In the genomic region with DNA sequence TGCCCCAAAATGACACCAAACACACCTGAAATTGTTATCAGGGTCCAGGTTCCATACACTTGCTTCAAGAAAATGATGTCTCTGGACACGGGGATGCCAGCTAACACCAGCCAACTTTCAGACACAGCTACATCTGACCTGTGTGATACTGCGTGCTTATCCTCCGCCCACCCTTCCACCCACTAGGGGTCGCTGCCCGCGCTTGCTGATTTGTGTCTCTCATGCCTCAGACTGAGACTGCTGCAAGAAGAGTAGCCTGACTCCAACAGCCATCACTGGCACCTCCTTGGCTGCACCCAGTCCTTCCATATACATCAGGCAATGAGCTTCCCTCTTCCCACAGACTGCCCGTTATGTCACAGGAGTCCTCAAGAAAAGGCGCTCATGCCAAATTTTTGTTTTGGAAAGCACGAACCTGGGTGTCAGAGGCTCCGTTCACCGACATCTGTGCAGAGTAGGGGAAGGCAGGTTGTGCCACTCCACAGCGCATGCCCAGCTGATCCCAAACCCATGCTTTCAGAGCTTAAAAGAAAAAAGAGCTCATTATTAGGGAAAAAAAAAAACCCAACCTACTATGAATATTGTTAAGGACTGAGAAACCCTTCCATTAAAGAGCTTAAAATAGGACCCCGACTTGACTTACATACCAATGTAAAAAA, we compare ENCODE assay signal across 9 mouse cellular contexts. TPM values are rescaled to one million over a fixed set of nuclear protein-coding genes. Genes with fewer than 3 reads are reported as not detected.
DNase-seq lines count a peak whose midpoint lies in the region; ATAC-seq and TF ChIP-seq lines count a peak whose summit lies in the region.
"Had no signal": no experiment of that assay in that cellular context is flagged by ENCODE, and none has a peak within 500 bp of the region (broad histone marks: within the 10 kb centered on the region; RNA-seq: fewer than 3 reads in every experiment).

No protein-coding gene starts in this region.

- WGBS in lung, postnatal 0 days = 35% methylated on average over 13 of the region's 13 CpGs

- in situ Hi-C loops in ES-E14 (cut with MboI; ENCODE audit: low sequenced_read_pairs in 2 of 2, unreplicated experiment in 2 of 2) = loop anchor here in 1 of 2 experiments (25.0 kb wide), 1 partner anchor 891 kb away; no protein-coding TSS in a partner anchor

- H3K9me3 ChIP-seq in ES-E14 (ENCODE audit: control insufficient read depth, insufficient read depth, low read depth, low read length) = no peaks in the 10 kb centered on the region
- H3K9me3 ChIP-seq in lung, postnatal 0 days (ENCODE audit: low read length) = no peaks in the 10 kb centered on the region
- H3K9me3 ChIP-seq: heart, embryonic 15.5 days had no signal

- ATAC-seq in lung, postnatal 0 days = no peak
- ATAC-seq in megakaryocyte-erythroid progenitor cell, adult 5-6 weeks (replicated peaks; ENCODE audit: low FRiP score, low TSS enrichment, poor library complexity, severe bottlenecking) = no peak

- no peak overlapping the region for H3K27ac ChIP-seq in ES-E14 (ENCODE audit: insufficient read depth, low read depth, low read length, poor library complexity, severe bottlenecking)
- no peak overlapping the region for H3K27ac ChIP-seq in lung, postnatal 0 days (ENCODE audit: low read length)
- H3K27ac ChIP-seq: heart, embryonic 15.5 days had no signal

- no peaks in the 10 kb centered on the region for H3K4me1 ChIP-seq in ES-E14 (ENCODE audit: control insufficient read depth in 2 of 2, insufficient read depth in 2 of 2, low read length in 2 of 2, poor library complexity in 1 of 2)
- H3K4me1 ChIP-seq in lung, postnatal 0 days (ENCODE audit: insufficient read depth, low read depth, low read length) = no peaks in the 10 kb centered on the region
- H3K4me1 ChIP-seq: heart, embryonic 15.5 days had no signal

- TF ChIP-seq EP300 in lung, postnatal 0 days (IDR thresholded peaks at IDR 0.05) = no peak

- peak; percentile 73 for TF ChIP-seq CTCF in lung, postnatal 0 days (IDR thresholded peaks at IDR 0.05)

- H3K36me3 ChIP-seq in ES-E14 (ENCODE audit: control insufficient read depth, insufficient read depth, low read length, poor library complexity, severe bottlenecking) = no peaks in the 10 kb centered on the region
- H3K36me3 ChIP-seq in lung, postnatal 0 days (ENCODE audit: insufficient read depth, low read length) = no peaks in the 10 kb centered on the region
- H3K36me3 ChIP-seq: heart, embryonic 15.5 days had no signal

- H3K27me3 ChIP-seq in lung, postnatal 0 days (replicated peaks; ENCODE audit: insufficient read depth, low read length) = no peaks in the 10 kb centered on the region
- H3K27me3 ChIP-seq: heart, embryonic 15.5 days had no signal

- H3K4me3 ChIP-seq in ES-E14 (ENCODE audit: insufficient read depth in 1 of 2, low read depth in 1 of 2, low read length in 2 of 2, poor library complexity in 1 of 2, severe bottlenecking in 1 of 2) = no peak overlapping the region
- no peak overlapping the region for H3K4me3 ChIP-seq in lung, postnatal 0 days (ENCODE audit: low read depth, low read length)
- H3K4me3 ChIP-seq: heart, embryonic 15.5 days had no signal

- no peak overlapping the region for H3K4me2 ChIP-seq in lung, postnatal 0 days (replicated peaks; ENCODE audit: low read depth, low read length)
- H3K4me2 ChIP-seq: heart, embryonic 15.5 days had no signal

- H3K9ac ChIP-seq in ES-E14 (ENCODE audit: insufficient read depth, low read depth, low read length, poor library complexity, severe bottlenecking) = no peak overlapping the region
- no peak overlapping the region for H3K9ac ChIP-seq in lung, postnatal 0 days (replicated peaks; ENCODE audit: low read depth)
- H3K9ac ChIP-seq: heart, embryonic 15.5 days had no signal

- peak; percentile 83 for DNase-seq in ES-E14 (ENCODE audit: low read depth, low spot score)
- DNase-seq in adrenal gland, postnatal 14 days = peak; percentile 87
- DNase-seq in embryo, embryonic 11 days = peak; percentile 80
- peak; percentile 59 to 78 for DNase-seq in heart, postnatal 10 days
- peak; percentile 70 to 86 for DNase-seq in layer of hippocampus, adult 8-10 months (ENCODE audit: low spot score in 2 of 2)
- DNase-seq in lung, postnatal 0 days (ENCODE audit: low spot score) = peak; percentile 43
- peak; percentile 81 for DNase-seq in retina, postnatal 1 day

- intact Hi-C loops in heart, postnatal 10 days (cut with DNase I) = loop anchor here (2.0 kb wide), 1 partner anchor 294 kb away; no protein-coding TSS in a partner anchor

TF ChIP-seq in ES-E14, 5 proteins besides CTCF, POLR2A, EP300 and RAD21:
- TF ChIP-seq ZC3H11A (IDR thresholded peaks at IDR 0.05; ENCODE audit: borderline replicate concordance, low read depth, low read length) = peak; percentile 19; the same call in 1 of the 2 replicates
- TF ChIP-seq ZNF384 (IDR thresholded peaks at IDR 0.05; ENCODE audit: low read depth, low read length) = no peak
- no peak for TF ChIP-seq HCFC1 (IDR thresholded peaks at IDR 0.05; ENCODE audit: borderline replicate concordance, insufficient read depth, low read length)
- TF ChIP-seq CHD2 (IDR thresholded peaks at IDR 0.05; ENCODE audit: low read depth, low read length) = no peak
- no peak for TF ChIP-seq MAFK (IDR thresholded peaks at IDR 0.05; ENCODE audit: insufficient read depth, low read depth, low read length)

RNA-seq across cellular contexts. Expression of a gene that starts 43.2 kb away (rescaled TPM):
- total RNA-seq in ES-E14 (2012; rRNA removed) = 0.21 and 0.76 TPM in 2 replicates
- 1.4 and 2.3 TPM in 2 replicates for total RNA-seq in adrenal gland, postnatal 14 days (2021)
- total RNA-seq in heart, postnatal 10 days (2021) = 1 to 10 TPM in 1 of 2 experiments, under 1 TPM in 1; 0.87 to 1.2 TPM
- total RNA-seq in layer of hippocampus, adult 8-10 months (2022) = 100 to 1,000 TPM; 155 to 178 (median 169) TPM
- polyA plus RNA-seq in lung, postnatal 0 days (2015; fragmentation: Nextera tagmentation; extraction: Ambion mirVana) = 0.12 and 0.14 TPM in 2 replicates
- total RNA-seq in megakaryocyte-erythroid progenitor cell, adult 5-6 weeks (2014; fragmentation: Nextera tagmentation) = not detected in 2 replicates
- total RNA-seq in megakaryocyte-erythroid progenitor cell, adult 5-6 weeks (2017) = not detected in 2 replicates

Comparison
In these comparisons a context has a peak if more than half of its experiments do, and no peak if none do; other contexts are left out.
1. RNA of a gene that starts 43.2 kb away (total RNA-seq): 155 to 178 TPM in layer of hippocampus, adult 8-10 months; 1.4 to 2.3 TPM in adrenal gland, postnatal 14 days, 0.87 to 1.2 TPM in heart, postnatal 10 days, 0.21 to 0.76 TPM in ES-E14 and not detected in megakaryocyte-erythroid progenitor cell, adult 5-6 weeks; every median in the first group is over 10 times any median in the second.
2. Peak in every context shown above with its lines, with median percentiles within 50 percentile points of each other: DNase-seq.